Mouse (Mus musculus): ENCODE measurements around the gene Dnajc8. TPM values are rescaled to one million over a fixed set of nuclear protein-coding genes. Genes with fewer than 3 reads are reported as not detected.
A peak's percentile ranks its signal among the peaks of the same experiment; 100 is the strongest.

Dnajc8 gene
- polyA plus RNA-seq, 1 experiment from 2014 or later, result 194 TPM

- ATAC-seq (ENCODE audit: low FRiP score) (no peak), DNase-seq (ENCODE audit: low spot score) (peak; percentile 22)
- no peak overlapping the region for H3K27ac ChIP-seq (ENCODE audit: low read depth, low read length)
- H3K9me3 ChIP-seq (ENCODE audit: control insufficient read depth, low read length), result no peaks in the 10 kb centered on the region
- H3K4me3 ChIP-seq (ENCODE audit: low read depth, low read length), result no peak overlapping the region
- no peak overlapping the region for H3K4me2 ChIP-seq (replicated peaks; ENCODE audit: low read depth, low read length)
- no peaks in the 10 kb centered on the region for H3K36me3 ChIP-seq (ENCODE audit: control insufficient read depth, insufficient read depth, low read length)
- 87% methylated on average over 5 of the region's 5 CpGs for WGBS
- H3K27me3 ChIP-seq (ENCODE audit: control insufficient read depth, insufficient read depth, low read length), result no peaks in the 10 kb centered on the region
- no peak overlapping the region for H3K9ac ChIP-seq (ENCODE audit: low read depth, low read length)
- H3K4me1 ChIP-seq (replicated peaks; ENCODE audit: control insufficient read depth, insufficient read depth, low read length), result no peaks in the 10 kb centered on the region
These were observed 33.8 kb downstream of the Dnajc8 start for GRCm38 (mm10) chr4:132569115-132569514.

- ATAC-seq (ENCODE audit: low FRiP score) (no peak), DNase-seq (ENCODE audit: low spot score) (no peak)
- WGBS, result 88% methylated on average over 9 of the region's 9 CpGs
- no peak overlapping the region for H3K4me3 ChIP-seq (ENCODE audit: low read depth, low read length)
- H3K27me3 ChIP-seq (ENCODE audit: control insufficient read depth, insufficient read depth, low read length), result no peaks in the 10 kb centered on the region
- H3K4me1 ChIP-seq (replicated peaks; ENCODE audit: control insufficient read depth, insufficient read depth, low read length), result no peaks in the 10 kb centered on the region
- no peak overlapping the region for H3K27ac ChIP-seq (ENCODE audit: low read depth, low read length)
- H3K4me2 ChIP-seq (replicated peaks; ENCODE audit: low read depth, low read length), result no peak overlapping the region
- no peaks in the 10 kb centered on the region for H3K36me3 ChIP-seq (ENCODE audit: control insufficient read depth, insufficient read depth, low read length)
- H3K9ac ChIP-seq (ENCODE audit: low read depth, low read length), result no peak overlapping the region
- H3K9me3 ChIP-seq (ENCODE audit: control insufficient read depth, low read length), result no peaks in the 10 kb centered on the region
These were observed 35.8 kb downstream of the Dnajc8 start for GRCm38 (mm10) chr4:132571190-132571589.

- Histone ChIP-seq H3K36me3 (ENCODE audit: control insufficient read depth, insufficient read depth, low read length) (no peaks in the 10 kb centered on the region), H3K4me2 (replicated peaks; ENCODE audit: low read depth, low read length) (no peak overlapping the region), H3K27me3 (ENCODE audit: control insufficient read depth, insufficient read depth, low read length) (no peaks in the 10 kb centered on the region), H3K27ac (ENCODE audit: low read depth, low read length) (no peak overlapping the region), H3K9me3 (ENCODE audit: control insufficient read depth, low read length) (no peaks in the 10 kb centered on the region), H3K4me3 (ENCODE audit: low read depth, low read length) (no peak overlapping the region), H3K4me1 (replicated peaks; ENCODE audit: control insufficient read depth, insufficient read depth, low read length) (no peaks in the 10 kb centered on the region), H3K9ac (ENCODE audit: low read depth, low read length) (no peak overlapping the region)
- DNase-seq (ENCODE audit: low spot score), result no peak
- ATAC-seq (ENCODE audit: low FRiP score), result no peak
- WGBS, result 72% methylated on average over 11 of the region's 11 CpGs
These were observed 38.0 kb downstream of the Dnajc8 start for GRCm38 (mm10) chr4:132573327-132573726.

GRCm38 (mm10) chr4:132574809-132575347 is 39.5 kb downstream of the Dnajc8 start:
- 93% methylated on average over 1 of the region's 1 CpGs for WGBS
- Histone ChIP-seq H3K27ac (ENCODE audit: low read depth, low read length) (no peak overlapping the region), H3K4me2 (replicated peaks; ENCODE audit: low read depth, low read length) (no peak overlapping the region), H3K4me1 (replicated peaks; ENCODE audit: control insufficient read depth, insufficient read depth, low read length) (no peaks in the 10 kb centered on the region), H3K9me3 (ENCODE audit: control insufficient read depth, low read length) (no peaks in the 10 kb centered on the region), H3K27me3 (ENCODE audit: control insufficient read depth, insufficient read depth, low read length) (no peaks in the 10 kb centered on the region), H3K36me3 (ENCODE audit: control insufficient read depth, insufficient read depth, low read length) (no peaks in the 10 kb centered on the region), H3K9ac (ENCODE audit: low read depth, low read length) (no peak overlapping the region), H3K4me3 (ENCODE audit: low read depth, low read length) (no peak overlapping the region)
- ATAC-seq (ENCODE audit: low FRiP score), result no peak
- DNase-seq (ENCODE audit: low spot score), result no peak

GRCm38 (mm10) chr4:132583781-132584180 is 48.4 kb downstream of the Dnajc8 start:
- Histone ChIP-seq H3K27me3 (ENCODE audit: control insufficient read depth, insufficient read depth, low read length) (no peaks in the 10 kb centered on the region), H3K4me3 (ENCODE audit: low read depth, low read length) (no peak overlapping the region), H3K9ac (ENCODE audit: low read depth, low read length) (no peak overlapping the region), H3K4me1 (replicated peaks; ENCODE audit: control insufficient read depth, insufficient read depth, low read length) (no peaks in the 10 kb centered on the region), H3K36me3 (ENCODE audit: control insufficient read depth, insufficient read depth, low read length) (no peaks in the 10 kb centered on the region), H3K9me3 (ENCODE audit: control insufficient read depth, low read length) (no peaks in the 10 kb centered on the region), H3K27ac (ENCODE audit: low read depth, low read length) (no peak overlapping the region), H3K4me2 (replicated peaks; ENCODE audit: low read depth, low read length) (no peak overlapping the region)
- ATAC-seq (ENCODE audit: low FRiP score) (no peak), DNase-seq (ENCODE audit: low spot score) (no peak)
- WGBS, result 60% methylated on average over 3 of the region's 3 CpGs

- Histone ChIP-seq H3K36me3 (ENCODE audit: control insufficient read depth, insufficient read depth, low read length) (no peaks in the 10 kb centered on the region), H3K4me3 (ENCODE audit: low read depth, low read length) (no peak overlapping the region)
- WGBS, result 88% methylated on average over 2 of the region's 2 CpGs
These were observed 49.6 kb downstream of the Dnajc8 start for GRCm38 (mm10) chr4:132584975-132585374.

GRCm38 (mm10) chr4:132586282-132586681 is 50.9 kb downstream of the Dnajc8 start:
- DNase-seq (ENCODE audit: low spot score) (no peak), ATAC-seq (ENCODE audit: low FRiP score) (no peak)
- Histone ChIP-seq H3K4me1 (replicated peaks; ENCODE audit: control insufficient read depth, insufficient read depth, low read length) (no peaks in the 10 kb centered on the region), H3K4me3 (ENCODE audit: low read depth, low read length) (no peak overlapping the region), H3K9me3 (ENCODE audit: control insufficient read depth, low read length) (no peaks in the 10 kb centered on the region), H3K9ac (ENCODE audit: low read depth, low read length) (no peak overlapping the region), H3K27ac (ENCODE audit: low read depth, low read length) (no peak overlapping the region), H3K27me3 (ENCODE audit: control insufficient read depth, insufficient read depth, low read length) (no peaks in the 10 kb centered on the region), H3K4me2 (replicated peaks; ENCODE audit: low read depth, low read length) (no peak overlapping the region), H3K36me3 (ENCODE audit: control insufficient read depth, insufficient read depth, low read length) (no peaks in the 10 kb centered on the region)
- WGBS, result 95% methylated on average over 4 of the region's 4 CpGs

More at GRCm38 (mm10) chr4:132584975-132585374, 49.6 kb downstream of the Dnajc8 start:
- no peaks in the 10 kb centered on the region for H3K27me3 ChIP-seq (ENCODE audit: control insufficient read depth, insufficient read depth, low read length)
- ATAC-seq (ENCODE audit: low FRiP score) (no peak), DNase-seq (ENCODE audit: low spot score) (no peak)
- H3K9ac ChIP-seq (ENCODE audit: low read depth, low read length), result no peak overlapping the region
- H3K9me3 ChIP-seq (ENCODE audit: control insufficient read depth, low read length), result no peaks in the 10 kb centered on the region
- H3K4me2 ChIP-seq (replicated peaks; ENCODE audit: low read depth, low read length), result no peak overlapping the region
- no peak overlapping the region for H3K27ac ChIP-seq (ENCODE audit: low read depth, low read length)
- H3K4me1 ChIP-seq (replicated peaks; ENCODE audit: control insufficient read depth, insufficient read depth, low read length), result no peaks in the 10 kb centered on the region

GRCm38 (mm10) chr4:132588512-132588911 is 53.2 kb downstream of the Dnajc8 start:
- WGBS, result 78% methylated on average over 3 of the region's 3 CpGs
- DNase-seq (ENCODE audit: low spot score), result no peak
- Histone ChIP-seq H3K4me3 (ENCODE audit: low read depth, low read length) (no peak overlapping the region), H3K36me3 (ENCODE audit: control insufficient read depth, insufficient read depth, low read length) (no peaks in the 10 kb centered on the region), H3K27me3 (ENCODE audit: control insufficient read depth, insufficient read depth, low read length) (no peaks in the 10 kb centered on the region), H3K4me1 (replicated peaks; ENCODE audit: control insufficient read depth, insufficient read depth, low read length) (no peaks in the 10 kb centered on the region), H3K9me3 (ENCODE audit: control insufficient read depth, low read length) (no peaks in the 10 kb centered on the region), H3K4me2 (replicated peaks; ENCODE audit: low read depth, low read length) (no peak overlapping the region), H3K27ac (ENCODE audit: low read depth, low read length) (no peak overlapping the region), H3K9ac (ENCODE audit: low read depth, low read length) (no peak overlapping the region)
- ATAC-seq (ENCODE audit: low FRiP score), result no peak

- no peak for ATAC-seq (ENCODE audit: low FRiP score)
- WGBS, result 81% methylated on average over 10 of the region's 10 CpGs
- H3K4me2 ChIP-seq (replicated peaks; ENCODE audit: low read depth, low read length), result no peak overlapping the region
These were observed 55.3 kb downstream of the Dnajc8 start for GRCm38 (mm10) chr4:132590642-132591041.

More at GRCm38 (mm10) chr4:132590642-132591041, 55.3 kb downstream of the Dnajc8 start:
- no peak for DNase-seq (ENCODE audit: low spot score)
- Histone ChIP-seq H3K27me3 (ENCODE audit: control insufficient read depth, insufficient read depth, low read length) (no peaks in the 10 kb centered on the region), H3K36me3 (ENCODE audit: control insufficient read depth, insufficient read depth, low read length) (no peaks in the 10 kb centered on the region), H3K4me1 (replicated peaks; ENCODE audit: control insufficient read depth, insufficient read depth, low read length) (no peaks in the 10 kb centered on the region), H3K4me3 (ENCODE audit: low read depth, low read length) (no peak overlapping the region), H3K27ac (ENCODE audit: low read depth, low read length) (no peak overlapping the region), H3K9ac (ENCODE audit: low read depth, low read length) (no peak overlapping the region), H3K9me3 (ENCODE audit: control insufficient read depth, low read length) (no peaks in the 10 kb centered on the region)
